Mouse (Mus musculus) CD4-positive helper T cell, adult 2 months (primary cell): ENCODE measurements around the gene Spink8.
"Not testable (repeated sequence)": the region's sequence is repeated elsewhere in the genome, so short reads cannot be mapped to it uniquely, and the experiment has no call there.

Experiments
- DNase-seq: peaks from one replicate; pipeline ENCODE4 v3.0.0-alpha.2; 2012; ENCODE audit warnings: low read depth, missing footprints, low spot score

Spink8 gene

DNA sequence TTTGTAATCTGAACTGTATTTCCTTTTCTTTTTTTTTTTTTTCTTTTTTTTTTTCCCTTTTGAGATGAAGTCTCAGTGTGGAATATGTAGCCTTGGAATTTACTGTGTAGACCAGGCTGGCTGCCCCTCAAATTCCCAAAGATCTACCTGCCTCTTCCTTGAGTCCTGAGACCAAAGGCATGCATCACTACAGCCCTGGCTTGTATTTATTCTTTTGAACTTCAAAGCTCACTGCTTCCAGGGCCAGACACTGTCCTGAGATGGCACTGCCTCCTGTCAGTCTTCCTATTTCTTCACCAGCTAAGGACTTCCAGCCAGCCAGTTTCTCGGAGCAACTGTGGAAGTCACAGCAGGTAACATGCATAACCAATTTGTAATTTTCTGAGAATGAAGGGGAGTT lies at the start of gene Spink8:
Gene Spink8 (plus strand): TSS at position 301 of the 400 bp plus-strand sequence.
- DNase-seq: no peak

DNA sequence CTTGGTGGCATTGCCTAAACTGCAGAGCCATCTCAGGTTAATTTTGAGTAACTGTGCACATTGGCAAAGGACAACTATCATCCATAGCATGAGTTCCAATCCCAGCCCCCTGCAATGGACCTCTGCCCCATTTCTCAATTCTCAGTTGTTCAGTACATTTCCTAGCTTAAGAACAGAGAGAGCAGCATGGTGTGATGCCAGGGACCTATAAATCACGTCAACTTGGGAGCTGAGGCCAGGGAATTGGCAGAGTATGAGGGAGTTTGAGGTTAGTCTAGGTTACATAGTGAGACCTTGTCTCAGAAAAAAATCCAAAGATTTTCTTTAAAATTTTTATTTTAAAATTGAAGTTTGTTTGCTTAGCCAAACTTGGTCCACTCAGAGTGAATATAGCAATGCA lies 45.2 kb upstream of the Spink8 start:
- DNase-seq: not testable (repeated sequence)

DNA sequence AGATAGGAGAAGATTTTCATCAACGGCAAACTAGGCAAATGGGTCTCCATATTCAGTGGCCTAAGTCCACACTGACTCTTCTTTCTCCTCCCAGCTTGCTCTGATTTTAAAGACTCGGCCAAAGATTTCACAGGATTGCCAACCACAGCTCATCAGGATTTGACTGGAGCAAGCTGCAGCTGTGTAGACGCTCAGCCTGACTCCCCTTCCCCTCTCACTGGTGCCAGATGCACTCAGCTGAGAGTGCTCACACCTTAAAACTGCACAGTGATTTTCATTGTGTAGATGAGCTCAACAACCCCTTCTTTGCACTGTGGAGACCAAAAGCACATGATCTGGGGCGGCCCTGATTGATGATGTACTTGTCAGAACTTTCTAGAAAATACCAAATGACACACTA lies 21.5 kb upstream of the Spink8 start, which contains the start of gene Fbxw27:
Gene Fbxw27 (minus strand): TSS at position 101 of the 400 bp plus-strand sequence.
- not testable (repeated sequence) for DNase-seq

DNA sequence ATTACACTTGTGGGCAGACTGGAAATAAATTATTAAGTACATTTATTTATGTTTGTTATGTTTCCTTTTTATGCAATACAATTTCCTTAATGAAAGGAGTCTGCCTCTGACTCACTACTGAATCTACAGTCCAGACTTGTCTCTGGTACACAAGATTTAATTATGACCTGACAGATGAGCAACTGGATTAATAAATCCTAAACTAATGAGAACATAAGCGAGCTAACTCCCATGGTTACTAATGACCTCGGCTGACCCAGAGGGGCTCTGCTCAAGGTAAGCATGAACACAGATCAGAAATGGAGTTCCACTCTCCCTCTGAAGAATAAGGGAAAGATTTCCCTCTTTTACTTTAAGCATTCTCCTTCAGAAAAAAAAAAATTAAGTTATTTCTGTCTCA lies 16.9 kb upstream of the Spink8 start:
- no peak for DNase-seq

DNA sequence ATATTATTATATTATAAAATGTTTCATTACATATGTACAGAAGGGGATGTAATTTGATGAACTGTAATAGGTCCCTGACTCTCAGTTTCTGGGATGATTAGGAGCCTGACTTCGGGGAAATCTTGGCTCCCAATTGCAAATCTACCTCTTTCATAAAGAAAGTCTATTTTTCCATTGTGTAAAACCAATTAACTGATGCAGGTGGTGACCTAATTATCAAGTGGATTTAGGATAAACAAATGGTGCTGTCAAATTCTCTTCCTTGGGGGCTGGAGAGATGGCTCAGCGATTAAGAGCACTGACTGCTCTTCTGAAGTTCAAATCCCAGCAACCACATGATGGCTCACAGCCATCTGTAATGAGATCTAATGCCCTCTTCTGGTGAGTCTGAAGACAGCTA lies 16.3 kb upstream of the Spink8 start:
- DNase-seq: no peak

DNA sequence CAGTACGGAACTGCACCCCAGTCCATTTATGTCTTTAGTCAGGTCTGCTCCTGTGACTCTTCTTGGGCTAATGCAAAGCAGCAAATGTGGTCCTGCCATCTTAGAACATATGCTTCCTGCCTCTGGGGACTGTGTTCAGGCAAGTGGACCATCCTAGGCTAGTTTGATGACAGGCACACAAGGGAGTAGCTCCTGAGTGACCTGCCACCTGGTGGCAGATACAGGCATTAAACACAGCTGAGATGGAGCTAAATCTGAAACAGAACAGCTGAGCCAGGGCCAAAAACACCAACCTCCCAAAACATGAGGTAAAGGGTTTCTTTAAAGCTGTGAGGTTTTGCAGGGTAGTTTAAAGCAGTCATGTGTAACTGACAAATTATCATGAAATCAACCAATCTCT lies 14.0 kb upstream of the Spink8 start:
- peak; percentile 22 for DNase-seq

DNA sequence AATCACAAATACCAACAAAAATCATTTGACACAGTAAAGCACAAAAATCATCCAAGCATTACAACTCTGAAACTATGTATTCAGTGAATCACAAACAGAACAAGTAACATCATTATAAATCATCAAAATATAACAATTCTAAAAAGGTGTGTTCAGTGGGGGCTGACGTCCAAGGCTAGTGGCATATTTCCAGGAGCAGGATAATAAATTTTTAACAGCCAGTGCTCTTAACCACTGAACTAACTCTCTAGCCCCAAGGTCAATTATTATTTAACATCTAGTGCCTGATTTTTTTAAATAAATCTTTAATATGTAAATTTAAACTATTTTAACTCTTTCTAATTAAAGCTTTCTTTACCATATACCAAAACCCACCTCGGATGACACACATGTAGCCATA lies 6.5 kb upstream of the Spink8 start:
- not testable (repeated sequence) for DNase-seq

DNA sequence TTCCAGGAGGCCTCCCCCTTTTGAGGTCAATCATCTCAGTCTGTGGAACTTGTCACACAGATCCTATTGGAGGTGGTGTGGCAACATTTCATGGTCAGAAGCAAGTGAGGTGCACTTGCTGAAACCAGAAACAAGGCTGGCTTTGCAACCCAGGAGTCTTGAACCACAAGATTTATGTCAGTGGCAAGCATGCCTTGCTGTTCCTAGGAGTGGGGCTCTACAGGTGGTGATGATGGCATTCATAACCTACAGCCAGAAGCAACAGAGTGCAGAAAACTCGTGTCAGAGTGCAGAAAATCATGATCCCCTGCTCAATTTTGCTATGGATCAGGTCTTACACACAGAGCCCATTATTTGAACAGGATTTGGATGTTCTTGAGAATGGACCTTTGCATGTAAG lies 5.8 kb upstream of the Spink8 start:
- DNase-seq: no peak

DNA sequence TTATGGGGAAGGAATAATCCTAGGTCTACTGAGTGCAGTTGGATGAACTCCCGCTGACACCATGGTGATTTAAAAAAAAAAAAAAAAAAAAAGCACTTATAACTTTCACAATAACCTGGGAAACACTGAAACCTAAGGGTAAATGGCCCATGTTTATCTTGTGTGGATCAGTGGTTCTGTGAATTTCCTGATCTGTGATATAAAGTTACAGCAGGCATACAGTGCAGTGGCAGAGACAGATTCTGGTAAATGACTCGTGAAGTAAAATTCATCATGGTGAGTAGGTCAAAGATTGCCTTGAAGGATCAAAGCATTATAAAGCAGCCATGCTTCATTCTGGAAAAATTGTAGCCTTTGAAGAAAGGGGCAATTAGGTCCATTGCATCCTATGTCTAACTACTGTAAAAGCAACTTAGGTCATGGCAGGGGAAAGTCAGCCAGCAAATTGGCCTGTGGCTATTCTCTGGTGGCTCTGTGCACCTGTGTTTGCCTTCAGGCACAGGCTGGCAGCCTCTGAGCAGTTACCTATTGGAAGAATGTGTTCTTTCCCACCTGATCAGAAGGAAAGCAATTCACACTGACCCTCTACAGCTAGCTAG lies 5.3 kb upstream of the Spink8 start:
- DNase-seq: no peak

DNA sequence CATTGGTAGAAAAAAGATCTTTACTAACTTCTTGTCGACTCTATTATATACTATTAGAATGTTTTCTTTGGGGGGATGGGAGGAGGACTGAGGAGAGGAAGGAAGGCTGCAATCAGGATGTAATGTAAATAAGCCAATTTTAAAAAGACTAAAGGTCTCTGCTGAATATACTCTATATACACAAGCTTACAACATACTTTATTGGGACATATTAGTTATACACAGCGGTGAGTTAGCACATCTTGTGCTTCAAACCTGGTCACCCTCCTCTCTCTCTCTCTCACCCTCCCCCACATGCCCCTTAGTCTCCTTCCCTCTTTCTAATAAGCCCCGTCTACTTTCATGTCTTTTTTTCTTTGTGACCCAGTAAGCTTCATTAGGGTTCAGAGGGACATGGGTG lies 4.2 kb upstream of the Spink8 start:
- no peak for DNase-seq

DNA sequence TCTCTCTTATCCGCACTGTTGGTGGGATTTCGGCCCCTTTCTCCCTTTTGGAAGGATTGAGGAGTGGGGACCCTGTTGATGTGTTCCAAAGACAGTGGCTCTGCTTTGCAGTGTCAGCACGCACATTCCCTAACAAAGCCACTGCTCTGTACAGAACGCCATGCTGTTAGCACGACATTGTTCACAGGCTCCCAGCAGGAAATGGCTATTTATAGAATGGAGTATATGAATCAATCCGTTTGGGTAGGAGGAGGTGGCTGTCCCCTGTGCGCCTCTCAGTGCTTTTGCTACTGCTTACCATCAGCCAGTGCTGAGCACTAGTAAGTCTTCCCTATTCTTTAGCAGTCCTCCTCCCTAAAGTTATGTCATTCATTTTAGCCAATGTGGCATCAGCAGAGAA lies 1.3 kb downstream of the Spink8 start:
- DNase-seq: no peak

DNA sequence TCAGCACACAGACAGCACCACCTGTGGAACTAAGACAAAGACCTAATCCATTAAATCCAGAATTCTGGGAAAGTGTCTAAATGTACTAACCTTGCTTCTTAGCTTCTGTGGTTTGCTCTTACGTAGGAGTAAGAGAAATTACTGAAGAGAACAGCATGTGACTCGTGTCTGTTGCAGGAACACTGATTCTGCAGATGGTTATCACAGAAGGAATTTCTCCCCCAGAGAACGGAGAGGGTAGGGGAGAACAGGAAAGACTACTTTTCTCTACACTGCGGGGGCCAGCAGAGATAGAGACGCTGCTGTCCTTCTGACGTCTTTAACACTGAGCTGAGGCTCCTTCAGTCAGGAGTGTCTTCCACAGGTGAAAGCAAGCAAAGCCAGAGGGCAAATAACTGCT lies 4.3 kb downstream of the Spink8 start:
- no peak for DNase-seq

DNA sequence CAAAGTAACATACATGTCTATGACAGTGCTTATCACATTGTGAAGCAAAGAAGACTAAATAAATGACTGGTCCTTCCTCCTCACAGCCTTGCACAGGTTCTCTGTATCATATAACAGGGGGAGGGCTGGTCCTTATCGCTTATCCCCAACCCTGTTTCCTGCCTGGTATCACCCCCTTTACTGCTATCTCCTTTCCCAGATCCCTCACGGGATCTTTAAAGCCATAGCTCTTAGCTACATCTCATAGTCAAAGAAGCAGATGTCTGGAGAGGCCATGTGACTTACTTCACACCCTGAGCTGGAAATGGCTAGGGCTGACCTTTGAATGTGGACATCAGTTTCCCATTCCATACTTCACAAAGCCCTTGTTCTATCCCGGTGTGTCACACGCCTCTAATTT lies 13.7 kb downstream of the Spink8 start:
- no peak for DNase-seq

DNA sequence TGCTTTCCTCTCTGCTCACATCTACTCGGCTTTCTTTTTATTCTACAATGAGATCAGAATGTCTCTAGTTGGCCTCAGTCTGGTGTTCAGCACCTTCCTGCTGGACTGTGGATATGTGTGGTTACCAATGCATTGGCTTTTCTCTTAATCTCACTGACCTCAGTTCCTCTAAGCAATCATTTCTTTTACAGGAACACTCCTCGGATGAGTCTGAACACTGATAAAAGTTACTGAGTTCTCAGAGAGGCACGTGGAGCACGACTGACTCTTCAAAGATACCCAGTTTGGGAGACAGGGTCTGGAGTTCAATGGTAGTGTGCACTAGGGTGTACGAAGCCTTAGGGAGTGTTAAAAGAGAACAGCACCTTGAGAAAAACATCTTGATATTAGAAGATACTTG lies 14.1 kb downstream of the Spink8 start:
- DNase-seq: no peak

DNA sequence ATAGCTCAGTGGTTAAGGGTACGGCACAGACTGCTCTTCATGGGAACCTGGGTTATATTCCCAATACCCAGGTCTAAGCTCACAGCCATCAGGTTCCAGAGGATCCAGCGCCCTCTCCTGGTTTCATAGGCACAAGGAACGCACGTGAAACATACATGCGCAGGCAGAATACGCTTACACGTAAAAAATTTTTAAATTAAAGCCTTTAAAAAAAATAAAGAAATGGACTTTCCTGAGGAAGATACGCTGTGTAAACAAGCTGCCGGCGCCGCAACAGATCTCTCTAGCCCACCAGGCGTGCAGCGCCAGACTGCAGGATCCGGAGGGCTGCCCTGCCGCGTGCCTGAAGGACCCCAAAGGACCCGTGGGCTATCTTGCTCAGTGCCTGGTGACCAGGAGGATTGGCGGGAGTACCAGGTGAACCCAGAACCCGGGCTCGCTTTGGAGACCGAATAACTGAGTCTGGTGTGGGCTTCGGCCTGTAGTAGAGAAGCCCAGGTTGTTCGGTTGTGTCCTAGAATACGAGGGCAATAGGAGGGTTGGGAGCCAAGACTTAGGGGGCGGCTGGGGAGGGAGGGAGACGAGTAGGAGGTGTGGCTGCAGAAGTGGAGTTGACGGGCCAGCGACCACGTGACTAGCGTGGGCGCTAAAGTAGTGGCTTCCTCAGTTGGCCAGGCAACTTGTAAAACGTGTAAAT lies 20.5 kb downstream of the Spink8 start, which contains the start of gene Nme6:
Gene Nme6 (plus strand): TSS at position 359 of the 697 bp plus-strand sequence.
- peak; percentile 87 for DNase-seq

DNA sequence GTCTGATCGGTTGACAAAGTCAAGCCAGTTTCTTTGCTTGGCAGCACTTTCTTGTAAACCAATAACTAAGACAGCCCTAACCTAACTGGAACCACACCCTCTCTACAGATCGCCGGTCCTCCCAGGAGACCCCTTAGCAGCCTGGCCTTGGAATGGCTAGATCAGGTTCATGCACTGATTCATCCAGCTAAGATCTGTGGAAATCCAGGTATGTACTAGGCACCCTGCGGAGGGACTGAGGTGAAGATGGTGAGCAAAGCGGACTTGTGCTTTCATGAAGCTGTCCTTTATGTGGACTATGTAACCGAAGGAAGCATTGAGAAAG lies 21.0 kb downstream of the Spink8 start:
- no peak for DNase-seq

DNA sequence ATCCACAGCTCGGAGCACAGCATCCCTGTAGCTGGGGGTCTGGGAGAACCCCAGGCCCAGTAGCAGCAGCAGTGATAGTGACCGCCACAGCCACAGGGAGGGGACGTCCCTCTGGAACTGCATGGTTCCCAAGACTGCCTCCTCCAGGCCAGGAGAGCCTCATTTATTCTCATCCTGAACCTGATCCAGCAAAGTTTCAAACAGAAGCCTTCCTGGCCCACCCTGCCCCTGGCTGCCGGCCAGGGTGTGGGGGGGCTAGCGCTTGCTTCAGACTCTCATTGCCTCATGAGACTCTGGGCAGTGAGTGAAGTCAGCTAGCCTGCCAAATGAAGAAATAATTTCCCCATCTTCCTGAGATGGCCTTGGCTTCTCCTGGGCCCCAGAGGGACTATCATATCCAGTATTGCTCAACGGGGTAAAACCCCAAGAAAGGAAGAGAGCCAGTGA lies 37.3 kb downstream of the Spink8 start, which contains the start of gene Camp:
Gene Camp (minus strand): TSS at position 306 of the 447 bp plus-strand sequence.
- no peak for DNase-seq

DNA sequence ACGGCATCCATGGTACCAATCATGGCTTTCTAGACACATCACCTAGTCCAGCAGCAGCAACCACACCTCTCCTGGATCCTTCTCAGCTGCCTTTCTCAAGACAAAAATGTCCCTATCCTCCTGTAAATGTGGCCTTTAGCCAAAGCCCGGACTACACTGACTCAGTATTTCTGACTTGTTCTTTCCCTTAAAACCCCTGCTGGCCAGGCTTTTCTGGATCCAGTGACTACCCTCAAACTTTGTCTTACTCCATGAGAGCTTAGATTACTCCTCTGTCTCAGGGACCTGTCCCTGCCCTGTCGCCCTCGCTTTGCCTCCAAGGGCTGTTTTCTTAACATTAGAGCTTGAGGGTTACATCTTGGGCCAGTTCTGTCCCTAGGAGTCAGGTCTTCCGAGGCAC lies 38.0 kb downstream of the Spink8 start:
- DNase-seq: no peak

DNA sequence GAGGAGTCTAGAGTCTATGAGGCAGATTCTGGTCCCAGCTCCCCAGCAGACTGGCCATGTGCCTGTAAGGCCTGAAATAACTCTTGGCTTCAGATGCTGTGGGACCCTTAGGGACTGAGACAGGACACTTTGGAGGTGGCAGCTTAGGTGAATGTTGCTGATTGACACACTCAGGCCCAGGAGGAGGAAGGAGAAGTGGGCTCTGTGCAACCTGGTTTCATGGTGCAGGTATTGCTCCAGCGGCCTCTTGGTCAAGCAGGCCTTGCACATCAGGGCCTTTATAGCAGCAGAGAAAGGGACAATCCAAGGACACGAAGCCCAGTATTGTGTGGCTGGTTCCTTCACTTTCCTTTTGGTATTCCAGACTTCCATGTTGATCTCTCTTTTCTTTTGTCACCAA lies 42.3 kb downstream of the Spink8 start:
- no peak for DNase-seq

DNA sequence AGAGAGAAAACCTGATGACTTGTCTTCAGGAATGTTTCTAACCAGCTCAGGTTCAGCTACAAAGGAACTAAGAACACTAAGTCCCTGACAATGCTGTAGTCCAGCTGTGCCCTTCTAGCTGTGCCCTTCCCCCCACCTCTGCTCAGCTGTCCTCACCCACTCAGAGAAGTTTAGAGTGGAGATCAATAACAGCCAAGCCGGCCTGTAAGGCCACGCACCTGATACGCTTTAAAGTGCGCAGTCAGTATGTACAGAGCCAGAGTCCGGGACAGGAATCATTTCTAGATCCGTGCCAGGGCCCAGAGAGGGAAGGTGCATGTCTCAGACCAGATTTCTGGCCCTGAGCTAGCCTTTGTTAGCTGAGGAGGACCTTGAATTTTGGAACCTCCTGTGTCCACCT lies 43.9 kb downstream of the Spink8 start:
- no peak for DNase-seq

DNA sequence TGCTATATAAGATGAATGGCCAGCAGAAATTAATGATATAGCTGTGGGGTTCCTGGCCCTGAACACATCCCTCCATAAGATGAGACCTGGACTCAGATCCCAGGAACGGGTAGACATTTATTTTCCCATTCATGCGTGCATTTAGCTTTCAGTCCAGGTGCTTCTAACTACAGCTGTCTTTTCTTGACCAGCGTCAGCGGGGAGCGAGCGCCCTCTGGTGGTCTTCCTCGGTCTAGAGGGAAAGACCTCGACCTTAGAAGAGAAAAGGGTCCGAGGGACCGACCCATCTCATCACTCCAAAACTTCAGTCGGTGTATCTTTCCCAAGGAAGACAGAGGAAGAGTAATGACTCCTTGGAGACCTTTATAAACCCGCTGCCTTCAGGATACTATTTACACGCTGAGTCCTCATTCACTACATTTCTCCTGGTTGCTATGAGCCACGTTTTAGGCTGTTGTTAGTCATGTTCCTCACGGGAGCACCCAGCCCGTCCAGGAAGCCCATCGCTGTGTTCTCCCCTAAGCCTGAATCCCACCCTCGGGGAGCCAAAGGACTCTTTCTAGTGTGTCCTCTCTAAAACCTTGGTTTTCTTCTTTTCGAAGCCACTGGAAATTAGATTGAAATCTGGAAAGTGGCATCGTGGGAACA lies 50.4 kb downstream of the Spink8 start:
- DNase-seq: peak; percentile 64

DNA sequence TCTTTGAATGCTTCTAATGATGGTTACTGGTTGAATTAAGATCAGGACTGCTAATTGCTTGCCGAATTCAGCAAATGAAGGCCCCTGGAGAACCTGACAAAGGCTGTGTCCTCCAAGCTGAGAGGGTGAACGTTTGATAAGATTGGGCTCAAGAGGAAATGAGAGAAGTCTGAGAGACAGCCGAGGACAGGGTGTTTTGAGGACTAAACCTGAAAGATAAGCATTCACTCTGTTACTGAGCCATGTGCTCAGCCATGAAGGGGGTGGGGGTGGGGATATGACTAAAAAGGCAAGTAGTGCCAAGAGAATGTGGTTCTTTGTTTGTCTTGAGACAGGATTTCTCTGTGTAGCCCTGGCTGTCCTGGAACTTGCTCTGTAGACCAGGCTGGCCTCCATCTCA lies 51.0 kb downstream of the Spink8 start:
- peak; percentile 27 for DNase-seq

DNA sequence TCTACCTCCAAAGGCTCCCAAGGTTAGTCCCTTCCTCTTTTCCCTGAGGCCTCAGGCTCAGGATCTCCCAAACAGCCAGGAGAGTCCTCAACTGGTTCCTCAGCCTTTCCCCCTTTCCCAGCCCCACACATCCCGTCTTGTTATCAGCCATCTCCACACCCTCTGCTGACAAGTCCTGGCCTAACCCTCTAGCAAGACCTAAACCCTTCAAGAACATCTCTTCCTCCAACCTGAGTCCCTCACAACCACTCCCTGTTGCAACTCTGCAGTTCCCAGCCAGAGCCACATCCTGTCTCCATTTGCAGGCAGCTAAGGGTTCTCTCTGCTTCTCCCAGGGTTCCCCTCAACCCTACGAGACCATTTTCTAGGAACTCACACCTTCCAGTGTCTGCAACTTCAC lies 54.1 kb downstream of the Spink8 start:
- DNase-seq: no peak
